Mouse (Mus musculus) G1E (cell line): ENCODE data around the gene Gm11992.

Experiments
- CTCF ChIP-seq: IDR thresholded peaks from 2 replicates; pipeline ENCODE4 v1.5.1; 2012; ENCODE audit warnings: low read depth, low read length, inconsistent platforms, mixed read lengths
- TAL1 ChIP-seq: conservative IDR thresholded peaks from 2 replicates; pipeline ENCODE4 v1.6.1; 2012; ENCODE audit warnings: low read depth, low read length, inconsistent platforms, mixed read lengths

- TF ChIP-seq CTCF (no peak), TAL1 (no peak)
Measured at GRCm38 (mm10) chr11:9050241-9050640, 1.8 kb downstream of the Gm11992 start.
